Mouse (Mus musculus) ES-Bruce4 (cell line): ENCODE data around the gene Fbxo6. TPM values are rescaled to one million over a fixed set of nuclear protein-coding genes. Genes with fewer than 3 reads are reported as not detected.

Source experiments
- H3K27ac ChIP-seq: 2 replicates; pipeline ENCODE4 v1.5.1; 2012; ENCODE audit warnings: low read length, inconsistent platforms; ENCODE audit not compliant: insufficient read depth
- H3K27me3 ChIP-seq: 2 replicates; pipeline ENCODE4 v1.6.1; 2012; ENCODE audit warnings: mild to moderate bottlenecking, low read length, inconsistent platforms; ENCODE audit not compliant: control insufficient read depth, poor library complexity, insufficient read depth, severe bottlenecking
- H3K36me3 ChIP-seq: 2 replicates; pipeline ENCODE4 v1.6.1; 2012; ENCODE audit warnings: inconsistent platforms, mild to moderate bottlenecking, low read length, moderate library complexity; ENCODE audit not compliant: control insufficient read depth, poor library complexity, insufficient read depth, severe bottlenecking
- H3K4me1 ChIP-seq: one replicate; pipeline ENCODE4 v1.8.1; 2011; ENCODE audit warnings: low read length; ENCODE audit not compliant: control insufficient read depth, insufficient read depth
- H3K4me3 ChIP-seq: 2 replicates; pipeline ENCODE4 v1.5.1; 2011; ENCODE audit warnings: low read depth, mild to moderate bottlenecking, low read length
- H3K9ac ChIP-seq: 2 replicates; pipeline ENCODE4 v1.6.1; 2012; ENCODE audit warnings: low read depth, mild to moderate bottlenecking, inconsistent platforms; ENCODE audit not compliant: poor library complexity, severe bottlenecking
- H3K9me3 ChIP-seq: replicated peaks from 2 replicates; pipeline ENCODE4 v1.6.1; 2012; ENCODE audit warnings: mild to moderate bottlenecking, low read length, inconsistent platforms; ENCODE audit not compliant: control insufficient read depth, poor library complexity, insufficient read depth, severe bottlenecking
- CTCF ChIP-seq: IDR thresholded peaks from one replicate; pipeline ENCODE4 v1.8.1; 2011; ENCODE audit warnings: low read depth, low read length
- EP300 ChIP-seq: IDR thresholded peaks from 2 replicates; pipeline ENCODE4 v1.6.1; 2011; ENCODE audit warnings: low read depth, low read length; ENCODE audit not compliant: insufficient read depth
- POLR2A ChIP-seq: IDR thresholded peaks from one replicate; pipeline ENCODE4 v1.8.1; 2011; ENCODE audit warnings: low read length; ENCODE audit not compliant: insufficient read depth
- polyA plus RNA-seq: library from polyadenylated mRNA; stranded (reverse); fragments of >200 nt; gene quantifications from 2 replicates; pipeline ENCODE4 v1.2.4, GENCODE M21; 2011; ENCODE audit warnings: low read depth; ENCODE audit not compliant: missing spikeins, insufficient read depth, insufficient read length

Gene Fbxo6
- polyA plus RNA-seq, 1 experiment = 41.6 TPM

GRCm38 (mm10) chr4:148150242-148150641 is 1.7 kb downstream of the Fbxo6 start:
- Histone ChIP-seq H3K36me3 (peaks cover 21% of the 10 kb centered on the region), H3K4me1 (peaks cover 8% of the 10 kb centered on the region), H3K27me3 (no peaks in the 10 kb centered on the region), H3K27ac (peak overlapping the region; percentile 95), H3K4me3 (peak overlapping the region; percentile 21; the same call in 1 of the 2 replicates), H3K9me3 (no peaks in the 10 kb centered on the region), H3K9ac (peak overlapping the region; percentile 94)
- TF ChIP-seq CTCF (no peak), POLR2A (no peak), EP300 (no peak)

GRCm38 (mm10) chr4:148149540-148149939 is 2.4 kb downstream of the Fbxo6 start:
- H3K27ac ChIP-seq = peak overlapping the region; percentile 95
- H3K27me3 ChIP-seq = no peaks in the 10 kb centered on the region
- TF ChIP-seq POLR2A = no peak
- TF ChIP-seq EP300 = peak; percentile 67; the same call in 1 of the 2 replicates
- H3K4me3 ChIP-seq = peak overlapping the region; percentile 53
- peaks cover 24% of the 10 kb centered on the region for H3K36me3 ChIP-seq
- H3K9me3 ChIP-seq = no peaks in the 10 kb centered on the region
- peak overlapping the region; percentile 94 for H3K9ac ChIP-seq
- H3K4me1 ChIP-seq = peaks cover 8% of the 10 kb centered on the region

- Histone ChIP-seq H3K4me1 (peaks cover 7% of the 10 kb centered on the region), H3K27me3 (no peaks in the 10 kb centered on the region), H3K9me3 (no peaks in the 10 kb centered on the region), H3K9ac (no peak overlapping the region), H3K27ac (no peak overlapping the region), H3K4me3 (no peak overlapping the region), H3K36me3 (peaks cover 23% of the 10 kb centered on the region)
- TF ChIP-seq CTCF = no peak
- TF ChIP-seq POLR2A = no peak
- TF ChIP-seq EP300 = no peak
These were observed 4.2 kb downstream of the Fbxo6 start for GRCm38 (mm10) chr4:148147714-148148113.

GRCm38 (mm10) chr4:148143721-148144120 is 8.2 kb downstream of the Fbxo6 start:
- H3K9me3 ChIP-seq = no peaks in the 10 kb centered on the region
- no peak overlapping the region for H3K4me3 ChIP-seq
- H3K4me1 ChIP-seq = no peaks in the 10 kb centered on the region
- H3K27ac ChIP-seq = no peak overlapping the region
- TF ChIP-seq CTCF (no peak), EP300 (no peak), POLR2A (no peak)
- H3K9ac ChIP-seq = no peak overlapping the region
- H3K27me3 ChIP-seq = no peaks in the 10 kb centered on the region
- peaks cover 23% of the 10 kb centered on the region for H3K36me3 ChIP-seq

GRCm38 (mm10) chr4:148140098-148141011 is 11.6 kb downstream of the Fbxo6 start:
- peak overlapping the region; percentile 89 for H3K4me3 ChIP-seq
- peak overlapping the region; percentile 62 for H3K9ac ChIP-seq
- no peaks in the 10 kb centered on the region for H3K9me3 ChIP-seq
- peaks cover 4% of the 10 kb centered on the region for H3K36me3 ChIP-seq
- no peaks in the 10 kb centered on the region for H3K4me1 ChIP-seq
- peak overlapping the region; percentile 76 for H3K27ac ChIP-seq
- TF ChIP-seq CTCF = peak; percentile 58
- peak; percentile 29 for TF ChIP-seq POLR2A
- no peak for TF ChIP-seq EP300
- H3K27me3 ChIP-seq = no peaks in the 10 kb centered on the region

- H3K9me3 ChIP-seq = no peaks in the 10 kb centered on the region
- peak overlapping the region; percentile 49; the same call in 1 of the 2 replicates for H3K27ac ChIP-seq
- no peaks in the 10 kb centered on the region for H3K4me1 ChIP-seq
- peak overlapping the region; percentile 62 for H3K9ac ChIP-seq
- H3K27me3 ChIP-seq = no peaks in the 10 kb centered on the region
- H3K36me3 ChIP-seq = no peaks in the 10 kb centered on the region
- TF ChIP-seq POLR2A (no peak), EP300 (no peak), CTCF (no peak)
- H3K4me3 ChIP-seq = peak overlapping the region; percentile 89
These were observed 12.2 kb downstream of the Fbxo6 start for GRCm38 (mm10) chr4:148139767-148140097.
